Mouse (Mus musculus) adipocyte (in vitro differentiated cells): ENCODE measurements at regions not wholly inside any gene's neighbourhood (a gene's known extent, or its start where the extent isn't known, plus 50 kb on each side); places are given as distances from the start of the nearest gene placed in this dataset.
A peak's percentile ranks its signal among the peaks of the same experiment; 100 is the strongest.

Source experiments
- DNase-seq: peaks from one replicate; pipeline ENCODE4 v3.0.0-alpha.2; 2016; ENCODE audit warnings: low spot score

DNA sequence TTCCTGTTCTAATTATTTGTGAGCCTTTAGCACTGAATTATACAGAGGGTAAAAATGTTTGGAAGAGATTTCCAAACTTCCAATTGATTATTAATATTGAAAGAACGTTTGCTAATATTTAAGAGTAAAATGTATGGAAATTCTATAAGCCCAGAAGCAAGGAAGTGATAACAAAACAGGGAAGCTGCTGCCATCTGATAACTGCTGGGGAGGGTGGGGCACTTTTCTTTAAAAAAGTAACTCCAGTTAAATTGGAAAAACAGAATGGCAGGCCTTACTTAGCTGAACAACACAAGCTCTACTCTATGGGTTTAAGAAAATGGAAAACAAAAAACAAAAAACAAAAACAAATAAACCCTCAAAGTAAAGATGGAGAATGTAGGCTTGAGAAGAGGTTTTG is 1327.7 kb downstream of the Hace1 start:
- DNase-seq, result no peak

- DNase-seq, result no peak
These were observed 1345.0 kb downstream of the Hace1 start for GRCm38 (mm10) chr10:46922527-46923200.

DNA sequence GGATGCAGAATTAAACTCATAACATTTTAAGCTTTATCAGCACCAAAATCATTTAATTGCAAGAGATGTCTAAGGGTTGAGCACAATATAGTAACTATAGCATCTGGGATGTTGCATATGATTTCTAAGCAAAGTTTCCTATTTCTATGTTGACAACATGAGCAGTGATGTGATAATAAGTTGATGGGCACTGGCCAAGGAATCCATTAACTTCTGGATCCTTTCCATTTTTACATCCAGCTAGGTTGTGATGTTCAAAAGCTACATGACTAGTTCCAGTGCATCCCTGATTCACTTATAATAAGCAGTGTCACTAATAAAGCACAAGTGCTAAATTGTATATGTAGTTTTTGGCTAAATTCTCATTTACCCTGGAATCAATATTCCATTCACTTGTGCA is 1356.7 kb downstream of the Hace1 start:
- DNase-seq, result no peak

DNA sequence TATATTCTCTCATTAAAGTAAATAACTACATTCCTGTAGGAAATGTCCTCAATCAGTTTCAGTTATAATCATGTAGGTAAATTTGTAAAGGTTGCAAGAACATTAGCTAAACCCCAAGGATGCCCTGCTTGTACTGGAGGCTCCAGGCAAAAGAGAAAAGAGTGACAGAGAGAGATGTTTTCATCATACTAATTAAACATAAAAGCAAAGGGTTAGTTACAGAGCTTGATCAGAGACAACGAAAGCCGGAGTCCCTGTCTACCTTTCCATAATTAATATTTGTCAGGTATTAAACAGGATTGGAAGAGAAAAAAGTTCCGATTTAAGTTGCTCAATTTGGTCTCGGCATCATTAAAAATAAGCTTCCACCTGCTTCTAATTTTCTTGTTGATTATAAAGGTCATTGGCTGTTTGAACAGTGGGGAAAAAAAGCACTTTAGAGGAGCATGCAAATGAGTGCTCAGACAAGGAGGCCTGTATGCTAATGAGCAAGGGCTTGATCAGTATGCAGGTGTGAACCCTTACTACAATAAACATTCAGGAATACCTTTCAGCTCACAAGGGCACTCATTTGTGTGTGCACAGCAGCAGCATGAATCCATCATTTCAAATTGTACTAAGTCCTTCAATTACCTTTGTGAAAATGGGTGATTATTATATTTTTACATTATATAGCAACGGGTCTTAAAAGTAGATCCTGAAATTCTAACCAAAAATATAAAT is 1358.8 kb downstream of the Hace1 start:
- DNase-seq, result no peak

DNA sequence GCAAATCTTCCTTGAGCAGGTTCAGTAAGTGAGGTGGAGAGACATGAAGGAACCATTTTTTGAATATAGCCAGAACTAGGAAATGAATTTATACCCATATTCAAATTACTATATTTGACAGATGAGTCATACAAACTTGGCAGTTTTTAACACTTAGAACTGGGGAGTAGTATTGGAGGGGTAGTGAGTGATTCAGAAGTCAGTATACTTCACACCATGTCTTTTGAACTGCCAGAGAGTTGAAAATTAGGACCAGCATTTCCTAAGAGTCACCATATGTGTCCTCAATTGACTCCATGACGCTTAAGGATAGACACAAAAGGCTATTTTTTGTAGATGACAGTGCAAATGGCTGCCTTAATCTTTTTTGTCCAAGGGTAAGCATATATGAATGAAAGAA is 1361.7 kb downstream of the Hace1 start:
- DNase-seq, result peak; percentile 2

DNA sequence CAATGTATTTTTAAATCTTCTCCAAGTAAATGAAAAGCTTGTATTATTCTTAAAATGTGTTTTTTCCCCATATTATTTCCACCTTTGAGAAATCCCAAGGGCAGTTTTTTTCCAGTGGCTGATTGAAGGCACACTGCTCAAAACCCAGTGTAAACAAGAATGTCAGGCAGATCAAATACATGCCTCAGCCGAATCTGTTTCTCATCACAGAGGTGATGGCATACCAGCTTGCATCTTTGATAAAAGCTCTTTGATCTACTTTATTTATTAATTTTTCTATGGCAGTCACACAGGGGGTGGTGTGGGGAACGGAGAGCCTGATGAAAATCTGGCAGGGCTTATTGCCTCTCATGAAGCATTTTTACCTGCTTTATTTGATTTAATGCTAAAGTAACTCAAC is 1362.2 kb downstream of the Hace1 start:
- no peak for DNase-seq

DNA sequence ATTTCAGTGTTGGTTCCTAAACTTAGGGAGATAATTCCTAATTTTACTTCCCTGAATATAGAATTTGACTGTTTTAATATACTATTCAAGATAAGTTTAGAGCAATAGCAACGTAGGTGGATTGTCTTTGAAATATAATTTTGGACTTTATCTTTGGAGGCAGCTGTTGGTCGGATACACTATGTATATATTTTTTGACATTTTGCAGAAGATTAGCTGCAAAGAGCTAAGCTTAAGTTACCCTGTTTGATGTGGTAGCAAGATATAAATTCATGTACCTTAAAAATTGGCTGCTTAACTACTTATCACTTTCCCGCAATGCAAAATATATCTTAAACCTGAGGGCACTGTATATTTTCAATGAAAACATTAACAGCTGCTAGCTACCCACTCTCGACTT is 1375.3 kb downstream of the Hace1 start:
- DNase-seq, result no peak

DNA sequence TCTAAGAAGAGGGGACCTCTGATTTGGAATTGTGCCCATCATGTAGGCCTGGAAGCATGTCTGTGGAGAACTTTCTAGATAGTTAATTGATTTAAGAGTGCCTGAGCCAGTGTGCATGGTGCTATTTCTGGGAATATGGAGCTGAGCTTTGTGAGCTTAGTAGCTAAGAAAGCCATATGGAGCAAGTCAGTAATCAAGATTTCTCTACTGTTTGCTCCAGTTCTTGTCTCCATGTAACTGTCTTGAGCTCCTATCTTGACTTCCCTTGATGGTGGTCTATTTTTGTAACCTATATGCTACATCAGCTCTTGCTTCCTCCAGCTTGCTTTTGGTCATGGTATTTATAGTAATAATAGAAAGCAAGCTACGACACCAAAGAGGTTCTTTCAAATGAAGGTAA is 1377.1 kb downstream of the Hace1 start:
- DNase-seq, result no peak

GRCm38 (mm10) chr10:46980410-46980809 is 1402.8 kb downstream of the Hace1 start:
- DNase-seq, result no peak

DNA sequence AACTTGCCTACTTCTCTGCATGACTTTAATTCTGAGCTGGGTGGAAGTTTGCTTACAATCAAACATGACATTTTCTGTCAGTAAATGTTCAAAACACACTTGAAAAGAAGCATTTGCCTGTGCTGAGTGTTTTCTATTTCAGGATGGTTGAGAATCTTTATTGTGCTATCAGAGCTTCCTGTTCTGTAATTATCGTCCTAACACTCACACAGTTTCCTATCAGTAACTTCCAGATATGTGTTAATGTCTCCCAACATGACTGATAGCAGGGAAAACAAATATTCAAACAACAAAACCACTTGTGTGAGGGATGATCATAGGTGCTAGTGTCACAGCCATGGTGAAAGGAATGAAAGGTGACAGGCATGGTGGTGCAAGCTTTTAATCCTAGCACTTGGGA is 1422.1 kb downstream of the Hace1 start:
- no peak for DNase-seq

GRCm38 (mm10) chr10:47028765-47029164 is 1451.1 kb downstream of the Hace1 start:
- DNase-seq, result no peak

GRCm38 (mm10) chr10:47054672-47055071 is 1477.0 kb downstream of the Hace1 start:
- no peak for DNase-seq

- DNase-seq, result peak; percentile 91
These were observed 1524.9 kb downstream of the Hace1 start for GRCm38 (mm10) chr10:47102551-47102950.
